Mouse (Mus musculus) heart, embryonic 10.5 days (tissue): ENCODE data around the gene Sycp1. TPM values are rescaled to one million over a fixed set of nuclear protein-coding genes. Genes with fewer than 3 reads are reported as not detected.

ENCODE experiments used
- DNase-seq: peaks from one replicate; pipeline ENCODE4 v3.0.0-alpha.2; 2017; ENCODE audit warnings: low spot score
- H3K27ac ChIP-seq: fragments of 300-500 bp; sonication (generic); 2 replicates; pipeline ENCODE4 v1.5.1; 2016; ENCODE audit warnings: mild to moderate bottlenecking
- H3K27me3 ChIP-seq: fragments of 300-500 bp; sonication (generic); 2 replicates; pipeline ENCODE4 v1.6.1; 2016; ENCODE audit warnings: mild to moderate bottlenecking; ENCODE audit not compliant: poor library complexity, insufficient read depth, severe bottlenecking
- H3K36me3 ChIP-seq: fragments of 300-500 bp; sonication (generic); 2 replicates; pipeline ENCODE4 v1.6.1; 2016; ENCODE audit warnings: mild to moderate bottlenecking, moderate library complexity
- H3K4me1 ChIP-seq: fragments of 300-500 bp; sonication (generic); 2 replicates; pipeline ENCODE4 v1.6.1; 2016; ENCODE audit warnings: mild to moderate bottlenecking
- H3K4me3 ChIP-seq: fragments of 300-500 bp; sonication (generic); 2 replicates; pipeline ENCODE4 v1.5.1; 2016; ENCODE audit warnings: mild to moderate bottlenecking, moderate library complexity
- H3K9me3 ChIP-seq: fragments of 300-500 bp; sonication (generic); 2 replicates; pipeline ENCODE4 v1.6.1; 2016; ENCODE audit warnings: mild to moderate bottlenecking, moderate library complexity
- WGBS: fragments of 180-500 bp; shearing (Covaris S2); methylation state at CpG from one replicate; pipeline ENCODE4 v1.1.7; 2016; 5-methylcytosine and 5-hydroxymethylcytosine counted together
- polyA plus RNA-seq: library from polyadenylated mRNA; unstranded; fragments of >200 nt; fragmentation: Nextera tagmentation; extraction: Ambion mirVana; gene quantifications from 2 replicates; pipeline ENCODE4 v1.2.1, GENCODE M21; 2016

Sycp1 gene
- polyA plus RNA-seq, 1 experiment from 2014 or later = not detected

- WGBS = 89% methylated on average over 1 of the region's 1 CpGs
- H3K9me3 ChIP-seq = no peaks in the 10 kb centered on the region
- H3K36me3 ChIP-seq = no peaks in the 10 kb centered on the region
- no peak overlapping the region for H3K4me3 ChIP-seq
- H3K27ac ChIP-seq = no peak overlapping the region
- DNase-seq = no peak
- no peaks in the 10 kb centered on the region for H3K27me3 ChIP-seq
- H3K4me1 ChIP-seq = no peaks in the 10 kb centered on the region
Measured at GRCm38 (mm10) chr3:102899136-102899535, 36.8 kb downstream of the Sycp1 start.

- Histone ChIP-seq H3K4me1 (no peaks in the 10 kb centered on the region), H3K4me3 (no peak overlapping the region), H3K27me3 (no peaks in the 10 kb centered on the region), H3K36me3 (no peaks in the 10 kb centered on the region), H3K9me3 (no peaks in the 10 kb centered on the region), H3K27ac (no peak overlapping the region)
- WGBS = 74% methylated on average over 4 of the region's 4 CpGs
- no peak for DNase-seq
Measured at GRCm38 (mm10) chr3:102880529-102880928, 55.4 kb downstream of the Sycp1 start.

- Histone ChIP-seq H3K36me3 (no peaks in the 10 kb centered on the region), H3K27ac (no peak overlapping the region), H3K9me3 (no peaks in the 10 kb centered on the region), H3K4me3 (no peak overlapping the region), H3K27me3 (no peaks in the 10 kb centered on the region), H3K4me1 (no peaks in the 10 kb centered on the region)
- no peak for DNase-seq
Measured at GRCm38 (mm10) chr3:102848661-102849060, 87.2 kb downstream of the Sycp1 start.

GRCm38 (mm10) chr3:102842386-102842785 is 93.5 kb downstream of the Sycp1 start:
- Histone ChIP-seq H3K9me3 (no peaks in the 10 kb centered on the region), H3K4me3 (no peak overlapping the region), H3K27ac (no peak overlapping the region), H3K27me3 (no peaks in the 10 kb centered on the region), H3K36me3 (no peaks in the 10 kb centered on the region), H3K4me1 (no peaks in the 10 kb centered on the region)
- WGBS = 47% methylated on average over 1 of the region's 1 CpGs
- no peak for DNase-seq

- WGBS = 2% methylated on average over 3 of the region's 3 CpGs
- Histone ChIP-seq H3K9me3 (no peaks in the 10 kb centered on the region), H3K4me3 (no peak overlapping the region), H3K36me3 (no peaks in the 10 kb centered on the region), H3K27me3 (no peaks in the 10 kb centered on the region), H3K4me1 (no peaks in the 10 kb centered on the region), H3K27ac (no peak overlapping the region)
- DNase-seq = no peak
Measured at GRCm38 (mm10) chr3:102803937-102804336, 132.0 kb downstream of the Sycp1 start.

- Histone ChIP-seq H3K9me3 (no peaks in the 10 kb centered on the region), H3K36me3 (no peaks in the 10 kb centered on the region), H3K4me1 (no peaks in the 10 kb centered on the region), H3K27ac (no peak overlapping the region), H3K27me3 (no peaks in the 10 kb centered on the region), H3K4me3 (no peak overlapping the region)
- 30% methylated on average over 4 of the region's 4 CpGs for WGBS
- no peak for DNase-seq
Measured at GRCm38 (mm10) chr3:102787369-102787768, 148.5 kb downstream of the Sycp1 start.

- no peaks in the 10 kb centered on the region for H3K36me3 ChIP-seq
- 78% methylated on average over 2 of the region's 2 CpGs for WGBS
- no peaks in the 10 kb centered on the region for H3K4me1 ChIP-seq
- DNase-seq = no peak
- H3K4me3 ChIP-seq = no peak within 1 kb of the TSS
- H3K27ac ChIP-seq = no peak within 1 kb of the TSS
- H3K9me3 ChIP-seq = no peaks in the 10 kb centered on the region
- H3K27me3 ChIP-seq = no peaks in the 10 kb centered on the region
Measured at GRCm38 (mm10) chr3:102782618-102783017, 153.3 kb downstream of the Sycp1 start, which contains the start of gene Tshb. Tshb (minus strand) TSS chr3:102782718.

GRCm38 (mm10) chr3:102773018-102773417 is 162.9 kb downstream of the Sycp1 start:
- Histone ChIP-seq H3K27ac (no peak overlapping the region), H3K27me3 (no peaks in the 10 kb centered on the region), H3K4me1 (no peaks in the 10 kb centered on the region), H3K4me3 (no peak overlapping the region), H3K9me3 (no peaks in the 10 kb centered on the region), H3K36me3 (peaks cover 7% of the 10 kb centered on the region; the same call in 1 of the 2 replicates)
- DNase-seq = no peak
- 81% methylated on average over 4 of the region's 4 CpGs for WGBS

Other genes starting within 250 kb of the Sycp1 start
- gene Tspan2, start 201.6 kb downstream of the Sycp1 start, polyA plus RNA-seq = 24.6 and 39.1 TPM in 2 replicates
- 0.10 TPM in 2 replicates for gene Tshb, start 153.4 kb downstream of the Sycp1 start, polyA plus RNA-seq
- gene Nr1h5, start 28.0 kb upstream of the Sycp1 start, polyA plus RNA-seq = 0.16 and 5.2 TPM in 2 replicates
- gene Sike1, start 59.6 kb upstream of the Sycp1 start, polyA plus RNA-seq = 67.2 and 72.1 TPM in 2 replicates
- gene Csde1, start 84.3 kb upstream of the Sycp1 start, polyA plus RNA-seq = 352 and 387 TPM in 2 replicates
- 109 and 122 TPM in 2 replicates for gene Nras, start 122.2 kb upstream of the Sycp1 start, polyA plus RNA-seq
- not detected in 2 replicates for gene Ampd1, start 137.9 kb upstream of the Sycp1 start, polyA plus RNA-seq
- 3.4 and 4.4 TPM in 2 replicates for gene Dennd2c, start 166.5 kb upstream of the Sycp1 start, polyA plus RNA-seq
- 150 and 186 TPM in 2 replicates for gene Bcas2, start 235.6 kb upstream of the Sycp1 start, polyA plus RNA-seq